Mouse (Mus musculus): ENCODE measurements around the gene Phgdh.
A peak's percentile ranks its signal among the peaks of the same experiment; 100 is the strongest.

Gene Phgdh

DNA sequence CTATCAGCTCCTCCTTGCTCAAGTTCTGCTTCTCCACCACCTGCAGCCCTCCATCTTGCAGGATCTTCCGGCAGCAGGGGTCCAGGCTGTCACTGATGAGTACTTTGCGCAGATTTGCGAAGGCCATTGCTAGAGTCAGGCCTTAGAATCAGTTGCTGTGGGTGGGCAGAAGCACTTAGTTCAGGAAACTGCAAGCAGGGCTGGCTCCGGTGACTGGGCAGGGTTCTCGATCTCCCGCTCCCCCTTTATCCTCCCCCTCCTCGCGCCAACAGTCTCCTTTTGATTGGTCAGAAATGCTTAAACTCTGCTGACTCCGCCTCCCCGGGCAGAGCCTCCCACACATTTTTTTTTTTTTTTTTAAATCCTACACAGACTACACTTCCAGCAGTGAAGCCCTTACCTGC lies at the start of gene Phgdh:
Gene Phgdh (minus strand): TSS at position 285 of the 404 bp plus-strand sequence.
- peak; percentile 61 for DNase-seq

- no peak for DNase-seq
Measured at GRCm38 (mm10) chr3:98389305-98389704, 49.5 kb upstream of the Phgdh start.

GRCm38 (mm10) chr3:98387756-98388155 lies 48.0 kb upstream of the Phgdh start:
- no peak for DNase-seq

DNA sequence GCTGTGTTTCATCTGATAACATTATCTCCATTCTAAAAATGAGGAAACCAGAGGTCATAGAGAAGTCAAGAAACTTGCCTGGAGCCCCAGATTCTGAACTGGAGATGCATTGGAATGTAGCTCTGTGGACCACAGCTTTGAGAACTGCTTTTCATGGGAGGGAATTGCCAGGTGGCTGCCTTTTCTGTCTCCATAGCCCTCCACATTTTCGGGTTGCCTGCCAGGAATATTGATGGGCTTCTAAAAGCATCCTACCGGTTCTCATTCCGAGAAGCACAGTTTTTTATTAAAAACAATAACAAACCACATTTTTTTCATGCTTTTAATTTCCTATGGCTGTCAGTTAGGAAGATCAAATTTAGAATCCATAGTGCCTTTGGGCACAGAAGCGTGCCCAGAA lies 47.3 kb upstream of the Phgdh start:
- no peak for DNase-seq

- no peak for DNase-seq
Measured at GRCm38 (mm10) chr3:98383024-98383790, 43.4 kb upstream of the Phgdh start.

DNA sequence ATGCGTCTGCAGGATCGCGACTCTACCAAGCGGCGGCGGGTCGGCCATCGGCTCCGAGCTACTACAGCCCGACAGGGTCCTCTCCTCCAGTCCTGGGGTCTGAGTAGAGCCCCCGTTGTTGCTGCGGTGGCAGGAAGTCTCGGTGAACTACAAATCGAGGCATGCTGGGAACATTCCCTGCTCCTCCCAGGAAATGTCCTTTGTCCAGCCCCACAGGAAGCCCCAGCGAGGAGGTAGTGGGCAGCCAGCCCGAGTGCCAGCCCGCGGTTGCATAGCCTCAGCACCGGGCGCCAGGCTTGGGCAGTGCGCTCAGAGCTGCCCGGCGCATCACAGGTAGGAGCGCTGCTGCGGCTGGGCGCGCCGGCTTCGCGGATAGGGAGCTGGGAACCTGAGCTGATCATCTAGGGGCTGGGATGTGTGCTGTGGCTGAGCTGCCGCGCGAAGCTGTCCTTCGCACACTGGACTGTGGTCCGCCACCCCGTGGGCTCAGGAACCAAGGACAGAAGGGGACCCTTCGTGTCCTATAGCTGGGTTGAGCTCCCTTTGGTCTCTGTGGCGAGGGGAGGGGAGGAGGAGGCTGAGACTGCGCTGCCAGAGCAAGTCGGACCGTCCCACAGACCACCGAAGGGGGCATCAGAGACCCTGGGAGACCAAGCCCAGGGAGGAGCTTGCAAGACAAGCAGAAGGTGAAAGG lies 42.6 kb upstream of the Phgdh start, which contains the start of gene Zfp697:
Gene Zfp697 (plus strand): TSS at position 216 of the 694 bp plus-strand sequence.
- peak; percentile 91 for DNase-seq

- no peak for DNase-seq
Measured at GRCm38 (mm10) chr3:98381677-98382245, 42.0 kb upstream of the Phgdh start.

DNA sequence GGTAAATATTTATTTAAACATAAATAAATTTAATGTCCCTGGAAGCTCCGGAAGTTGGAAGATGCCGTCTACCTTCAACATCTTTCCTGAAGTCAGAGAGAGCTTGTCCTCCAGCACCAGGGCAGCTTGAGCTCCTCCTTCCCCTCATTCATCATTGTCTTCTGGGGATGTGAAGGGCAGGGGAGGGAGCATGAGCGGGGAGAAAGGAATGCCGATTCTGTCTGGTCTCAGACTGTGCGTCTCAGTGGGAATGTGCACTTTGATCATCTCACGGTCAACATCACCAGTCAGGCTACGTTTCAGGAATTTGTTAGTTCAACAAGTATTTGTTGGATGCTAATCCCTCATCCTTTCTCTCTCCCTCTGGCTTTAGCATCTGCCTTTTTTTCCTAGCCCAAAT lies 39.4 kb upstream of the Phgdh start:
- peak; percentile 90 for DNase-seq

DNA sequence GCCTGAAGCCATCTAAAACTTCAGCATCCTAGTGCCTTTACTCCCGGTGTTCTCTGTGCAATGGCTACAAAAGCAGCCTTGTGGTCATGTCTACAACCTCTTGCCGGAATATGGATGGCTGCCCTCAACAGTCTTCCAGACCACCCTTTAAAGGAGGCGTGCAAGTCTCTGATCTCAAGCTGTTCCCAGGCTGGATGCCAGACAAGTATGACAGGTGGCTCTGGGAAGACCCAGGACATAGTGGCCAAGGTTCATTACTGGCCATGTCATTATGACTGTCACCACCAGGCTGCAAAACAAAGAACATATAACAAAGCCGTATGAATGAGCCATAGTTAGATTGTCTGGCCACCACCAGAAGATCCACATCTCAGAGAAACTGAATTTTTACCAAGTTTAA lies 38.5 kb upstream of the Phgdh start:
- DNase-seq = no peak

- DNase-seq = no peak
Measured at GRCm38 (mm10) chr3:98374980-98375379, 35.2 kb upstream of the Phgdh start.

DNA sequence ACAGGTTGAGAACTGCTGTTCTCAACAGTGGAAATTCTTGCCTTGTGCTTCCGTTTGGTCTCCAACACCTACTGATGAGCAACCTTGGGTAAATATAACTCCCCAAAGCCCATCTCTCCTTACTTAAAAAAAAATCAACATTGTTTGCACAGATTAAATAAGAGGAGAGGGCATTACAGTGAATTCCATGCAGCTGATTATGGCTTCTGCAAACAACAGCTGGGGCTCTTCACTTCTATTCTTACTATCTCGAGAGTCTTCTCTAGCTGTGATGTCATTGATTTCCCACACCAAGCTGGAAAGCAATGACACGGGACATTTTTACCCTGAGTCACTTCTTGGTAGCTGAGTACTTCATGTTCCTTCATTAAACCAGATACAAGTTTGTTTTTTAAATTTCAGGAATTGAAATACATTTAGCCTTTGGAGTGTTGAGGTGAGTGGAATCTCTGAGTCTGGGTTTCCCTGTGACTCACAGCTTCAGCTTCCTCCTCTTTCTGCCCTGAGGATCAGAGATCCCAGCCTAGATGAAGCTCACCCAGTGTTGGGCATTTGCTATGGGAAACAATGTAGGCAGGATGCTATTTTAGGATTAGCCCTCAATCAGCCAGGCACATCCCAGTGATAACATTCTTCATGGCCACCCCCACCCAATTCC lies 34.4 kb upstream of the Phgdh start:
- DNase-seq = no peak

GRCm38 (mm10) chr3:98368776-98369175 lies 29.0 kb upstream of the Phgdh start:
- peak; percentile 89 for DNase-seq

GRCm38 (mm10) chr3:98368283-98368682 lies 28.5 kb upstream of the Phgdh start:
- DNase-seq = peak; percentile 88

- DNase-seq = no peak
Measured at GRCm38 (mm10) chr3:98366823-98367222, 27.0 kb upstream of the Phgdh start.

- no peak for DNase-seq
Measured at GRCm38 (mm10) chr3:98366086-98366485, 26.3 kb upstream of the Phgdh start.

GRCm38 (mm10) chr3:98362753-98363152 lies 23.0 kb upstream of the Phgdh start:
- peak; percentile 81 for DNase-seq

GRCm38 (mm10) chr3:98356632-98357370 lies 17.0 kb upstream of the Phgdh start:
- DNase-seq = no peak

DNA sequence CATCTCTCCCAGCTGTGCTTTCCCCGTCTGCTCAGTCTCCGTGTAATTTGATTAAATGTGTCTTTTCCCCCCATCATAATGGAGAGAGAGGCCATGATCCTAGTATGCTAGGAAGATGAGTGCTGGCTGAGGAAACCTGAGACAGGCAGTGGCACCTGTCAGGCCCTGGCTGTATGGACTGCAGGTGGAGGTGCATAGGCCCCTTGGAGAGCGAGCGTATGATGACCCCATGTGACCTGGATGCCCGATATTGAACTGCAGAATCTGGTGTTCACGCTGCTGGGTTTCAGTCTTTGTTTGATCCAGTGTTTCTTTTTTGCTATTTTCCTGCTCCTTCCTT lies 16.2 kb upstream of the Phgdh start:
- no peak for DNase-seq

DNA sequence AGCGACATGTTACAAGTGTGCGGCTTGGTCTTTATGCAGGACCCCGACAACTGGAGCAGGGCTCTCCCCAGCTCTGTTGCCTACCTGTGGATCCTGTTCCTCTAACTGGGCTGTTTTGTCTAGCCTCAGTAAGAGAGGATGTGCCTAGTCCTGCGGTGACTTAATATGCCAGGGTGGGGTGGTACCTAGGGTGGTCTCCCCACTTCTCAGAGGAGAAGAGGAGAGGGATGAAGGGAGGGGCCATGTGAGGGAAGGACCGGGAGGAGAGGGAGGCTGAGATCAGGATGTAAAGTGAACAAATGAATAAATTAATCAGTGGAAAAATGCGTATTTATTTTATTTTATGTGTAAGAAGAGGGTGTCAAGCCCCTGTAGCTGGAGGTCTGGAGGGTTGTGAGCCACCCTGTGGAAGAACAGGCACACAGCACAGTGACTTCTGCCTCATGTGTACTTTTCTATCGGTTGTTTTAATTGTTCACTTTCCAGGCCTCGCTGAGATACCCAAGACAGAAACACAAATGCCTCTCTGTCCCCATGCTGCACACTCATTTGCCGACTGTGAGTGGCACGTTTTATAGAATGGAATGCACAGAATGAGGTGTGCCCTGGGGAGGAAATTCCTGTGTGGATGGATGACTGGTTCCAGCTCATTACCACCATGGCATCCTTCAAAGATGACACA lies 15.7 kb upstream of the Phgdh start:
- DNase-seq = no peak

DNA sequence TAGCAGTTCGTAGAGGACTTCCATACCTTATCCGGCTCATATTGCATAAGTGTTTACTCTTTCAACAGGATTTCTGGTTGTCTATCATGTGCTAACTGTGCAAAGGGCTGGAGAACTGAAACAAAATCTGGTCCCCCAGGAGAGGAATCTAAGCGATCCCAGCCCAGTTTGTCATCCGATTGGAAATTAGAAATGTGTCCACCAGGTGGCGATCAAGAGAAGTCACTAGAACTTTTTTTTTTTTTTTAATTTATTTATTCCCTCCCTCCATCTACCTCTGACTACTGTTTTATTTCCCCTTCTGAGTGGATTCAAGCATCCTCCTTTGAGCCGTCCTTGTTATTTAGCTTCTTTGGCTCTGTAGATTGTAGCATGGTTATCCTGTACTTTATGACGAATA lies 14.1 kb upstream of the Phgdh start:
- peak; percentile 84 for DNase-seq

GRCm38 (mm10) chr3:98348705-98349104 lies 8.9 kb upstream of the Phgdh start:
- DNase-seq = no peak

DNA sequence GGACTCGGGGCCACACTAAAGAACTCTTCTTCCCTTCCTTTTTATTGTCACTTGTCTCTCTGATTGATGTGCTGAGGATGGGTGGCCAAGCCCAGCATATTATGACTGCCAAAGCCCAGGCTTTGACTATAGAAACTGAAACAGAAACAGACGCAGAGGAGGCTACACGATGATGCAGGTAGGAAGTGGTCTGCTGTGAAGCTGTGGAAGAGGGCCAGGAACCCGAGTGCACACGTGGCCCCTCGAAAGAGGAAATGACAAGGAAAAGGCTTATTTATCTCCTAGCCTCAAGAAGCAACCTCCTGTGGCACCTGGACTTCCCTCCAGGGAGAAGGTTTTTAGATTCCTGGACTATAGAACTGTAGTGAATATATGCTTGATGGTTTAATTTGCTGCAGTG lies 8.3 kb upstream of the Phgdh start:
- no peak for DNase-seq
